Mouse (Mus musculus) liver, embryonic 14.5 days (tissue): Measurements from ENCODE around the gene Stxbp5l. TPM values are rescaled to one million over a fixed set of nuclear protein-coding genes. Genes with fewer than 3 reads are reported as not detected.
"Not testable (repeated sequence)": the region's sequence is repeated elsewhere in the genome, so short reads cannot be mapped to it uniquely, and the experiment has no call there.

Experiments
- ATAC-seq: fragments of 200-750 bp; cut with Nextera tagmentation; 2 replicates; pipeline ENCODE4 v1.8.0; 2017; ENCODE audit warnings: moderate number of reproducible peaks, mild to moderate bottlenecking, moderate library complexity; ENCODE audit not compliant: insufficient read depth
- DNase-seq, 3 experiments: peaks; one replicate each; pipeline ENCODE4 v3.0.0-alpha.2; 2012 to 2013; ENCODE audit warnings: low read depth in 3 of 3, low spot score in 3 of 3
- H3K27ac ChIP-seq: fragments of 300-500 bp; sonication (generic); 2 replicates; pipeline ENCODE4 v1.5.1; 2014; ENCODE audit warnings: moderate library complexity, mild to moderate bottlenecking, control low read depth, inconsistent platforms
- H3K27me3 ChIP-seq: fragments of 300-500 bp; sonication (generic); 2 replicates; pipeline ENCODE4 v1.6.1; 2014; ENCODE audit warnings: mild to moderate bottlenecking, low read length, moderate library complexity; ENCODE audit not compliant: control insufficient read depth, insufficient read depth
- H3K36me3 ChIP-seq: fragments of 300-500 bp; sonication (generic); replicated peaks from 2 replicates; pipeline ENCODE4 v1.6.1; 2014; ENCODE audit warnings: low read depth; ENCODE audit not compliant: control insufficient read depth, insufficient read depth
- H3K4me1 ChIP-seq, 2 experiments: fragments of 200-500 bp in 1 of 2; fragments of 300-500 bp in 1 of 2; sonication (generic) in 1 of 2; replicated peaks; 2 replicates each; pipeline ENCODE4 v1.6.1; 2012 to 2014; ENCODE audit warnings: antibody characterized with exemption in 1 of 2, inconsistent platforms in 1 of 2, low read length in 1 of 2; ENCODE audit not compliant: control insufficient read depth in 2 of 2, insufficient read depth in 2 of 2
- H3K4me2 ChIP-seq: fragments of 300-500 bp; sonication (generic); 2 replicates; pipeline ENCODE4 v1.6.1; 2014; ENCODE audit warnings: low read depth, mild to moderate bottlenecking, control low read depth, moderate library complexity
- H3K4me3 ChIP-seq, 2 experiments: fragments of 200-500 bp in 1 of 2; fragments of 300-500 bp in 1 of 2; sonication (generic) in 1 of 2; 2 replicates each; pipeline ENCODE4 v1.5.1; 2012 to 2014; ENCODE audit warnings: low read depth in 2 of 2, low read length in 2 of 2, mild to moderate bottlenecking in 2 of 2, control low read depth in 1 of 2, inconsistent platforms in 1 of 2, moderate library complexity in 1 of 2; ENCODE audit not compliant: insufficient read depth in 1 of 2
- H3K9ac ChIP-seq: fragments of 300-500 bp; sonication (generic); replicated peaks from 2 replicates; pipeline ENCODE4 v1.6.1; 2014; ENCODE audit warnings: mild to moderate bottlenecking, control low read depth, moderate library complexity
- H3K9me3 ChIP-seq: fragments of 300-500 bp; sonication (generic); 2 replicates; pipeline ENCODE4 v1.6.1; 2016; ENCODE audit warnings: low read length, mixed read lengths; ENCODE audit not compliant: control insufficient read depth
- CTCF ChIP-seq: IDR thresholded peaks from 2 replicates; pipeline ENCODE4 v1.5.1; 2016; ENCODE audit warnings: antibody characterized with exemption, low read depth, control low read depth
- EP300 ChIP-seq: IDR thresholded peaks from 2 replicates; pipeline ENCODE4 v1.6.1; 2016; ENCODE audit warnings: antibody characterized with exemption, low read depth
- WGBS: fragments of 180-500 bp; shearing (Covaris S2); extraction: QIAGEN DNeasy Blood & Tissue Kit; methylation state at CpG from one replicate; pipeline ENCODE4 v1.1.7; 2014; ENCODE audit not compliant: insufficient replicate concordance; 5-methylcytosine and 5-hydroxymethylcytosine counted together
- polyA plus RNA-seq, 2 experiments: library from polyadenylated mRNA; depleted of rRNA in 1 of 2; stranded (reverse) in 1 of 2; unstranded in 1 of 2; fragments of >200 nt; fragmentation: Nextera tagmentation in 1 of 2; extraction: Ambion mirVana in 1 of 2; gene quantifications; 2 replicates each; pipeline versions ENCODE4 v1.2.1 to v1.2.3; 2012 to 2014

The Stxbp5l gene
- polyA plus RNA-seq, 2 experiments = not detected

- DNase-seq (no peak), ATAC-seq (no peak)
- WGBS = 79% methylated on average over 1 of the region's 1 CpGs
- no peaks in the 10 kb centered on the region for H3K27me3 ChIP-seq
- no peak overlapping the region for H3K4me3 ChIP-seq
- H3K4me2 ChIP-seq = no peak overlapping the region
- H3K9me3 ChIP-seq = no peaks in the 10 kb centered on the region
- H3K4me1 ChIP-seq = no peaks in the 10 kb centered on the region
- H3K36me3 ChIP-seq = no peaks in the 10 kb centered on the region
- no peak for TF ChIP-seq CTCF
- no peak for TF ChIP-seq EP300
- no peak overlapping the region for H3K9ac ChIP-seq
- H3K27ac ChIP-seq = no peak overlapping the region
These were observed 165.6 kb downstream of the Stxbp5l start for GRCm38 (mm10) chr16:37219151-37219550.

- no peaks in the 10 kb centered on the region for H3K27me3 ChIP-seq
- TF ChIP-seq EP300 (no peak), CTCF (no peak)
- H3K36me3 ChIP-seq = no peaks in the 10 kb centered on the region
- ATAC-seq = no peak
- no peak for DNase-seq
- no peak overlapping the region for H3K27ac ChIP-seq
- H3K4me1 ChIP-seq = no peaks in the 10 kb centered on the region
- H3K9ac ChIP-seq = no peak overlapping the region
- H3K9me3 ChIP-seq = no peaks in the 10 kb centered on the region
- H3K4me2 ChIP-seq = no peak overlapping the region
- H3K4me3 ChIP-seq = no peak overlapping the region
These were observed 176.0 kb downstream of the Stxbp5l start for GRCm38 (mm10) chr16:37208783-37209182.

- H3K9ac ChIP-seq = no peak overlapping the region
These were observed 190.6 kb downstream of the Stxbp5l start for GRCm38 (mm10) chr16:37194152-37194551.

GRCm38 (mm10) chr16:37125190-37125589 is 259.6 kb downstream of the Stxbp5l start:
- not testable (repeated sequence) for H3K36me3 ChIP-seq, H3K27ac ChIP-seq, H3K4me3 ChIP-seq, H3K27me3 ChIP-seq, DNase-seq, H3K4me2 ChIP-seq, H3K9me3 ChIP-seq, ATAC-seq, H3K4me1 ChIP-seq, H3K9ac ChIP-seq
- WGBS = 47% methylated on average over 1 of the region's 1 CpGs

More at GRCm38 (mm10) chr16:37194152-37194551, 190.6 kb downstream of the Stxbp5l start:
- no peak overlapping the region for H3K4me2 ChIP-seq
- H3K9me3 ChIP-seq = no peaks in the 10 kb centered on the region
- DNase-seq (no peak), ATAC-seq (no peak)
- H3K36me3 ChIP-seq = no peaks in the 10 kb centered on the region
- TF ChIP-seq CTCF (no peak), EP300 (no peak)
- H3K27ac ChIP-seq = no peak overlapping the region
- no peaks in the 10 kb centered on the region for H3K27me3 ChIP-seq
- H3K4me3 ChIP-seq = no peak overlapping the region
- H3K4me1 ChIP-seq = no peaks in the 10 kb centered on the region

GRCm38 (mm10) chr16:37109285-37109684 is 275.5 kb downstream of the Stxbp5l start:
- peak in 1 of 3 experiments; percentile 3 for DNase-seq
- Histone ChIP-seq H3K4me1 (no peaks in the 10 kb centered on the region), H3K27ac (no peak overlapping the region), H3K4me2 (no peak overlapping the region), H3K27me3 (no peaks in the 10 kb centered on the region), H3K4me3 (no peak overlapping the region), H3K9me3 (no peaks in the 10 kb centered on the region), H3K9ac (no peak overlapping the region), H3K36me3 (no peaks in the 10 kb centered on the region)
- no peak for ATAC-seq
- peak; percentile 57 for TF ChIP-seq CTCF
- TF ChIP-seq EP300 = no peak
- 22% methylated on average over 3 of the region's 3 CpGs for WGBS

GRCm38 (mm10) chr16:37108763-37109162 is 276.0 kb downstream of the Stxbp5l start:
- ATAC-seq = no peak
- no peak overlapping the region for H3K27ac ChIP-seq
- H3K4me3 ChIP-seq = no peak overlapping the region
- no peaks in the 10 kb centered on the region for H3K9me3 ChIP-seq
- no peak overlapping the region for H3K4me2 ChIP-seq
- H3K27me3 ChIP-seq = no peaks in the 10 kb centered on the region
- TF ChIP-seq CTCF (no peak), EP300 (no peak)
- no peaks in the 10 kb centered on the region for H3K36me3 ChIP-seq
- no peaks in the 10 kb centered on the region for H3K4me1 ChIP-seq
- DNase-seq = no peak
- 9% methylated on average over 5 of the region's 5 CpGs for WGBS
- no peak overlapping the region for H3K9ac ChIP-seq
